Mouse (Mus musculus) liver (tissue): ENCODE data around the gene Pde11a.

ENCODE experiments used
- DNase-seq: peaks from one replicate; pipeline ENCODE4 v3.0.0-alpha.2; 2020; ENCODE audit warnings: mixed read lengths

Pde11a gene

GRCm38 (mm10) chr2:76338215-76339156 lies at the start of gene Pde11a:
TSS of gene Pde11a (minus strand) at chr2:76338774.
- DNase-seq = peak; percentile 50

- no peak for DNase-seq
Observed at GRCm38 (mm10) chr2:76386531-76386930, 48.0 kb upstream of the Pde11a start.

- DNase-seq = no peak
Observed at GRCm38 (mm10) chr2:76378646-76379045, 40.1 kb upstream of the Pde11a start.

GRCm38 (mm10) chr2:76374544-76375206 lies 36.1 kb upstream of the Pde11a start:
- DNase-seq = no peak

GRCm38 (mm10) chr2:76372244-76372643 lies 33.7 kb upstream of the Pde11a start:
- peak; percentile 46 for DNase-seq

- DNase-seq = no peak
Observed at GRCm38 (mm10) chr2:76370656-76370922, 32.0 kb upstream of the Pde11a start.

- DNase-seq = peak; percentile 90
Observed at GRCm38 (mm10) chr2:76369821-76370655, 31.5 kb upstream of the Pde11a start, which contains the start of gene Rbm45. TSS of gene Rbm45 (plus strand) at chr2:76369984.

GRCm38 (mm10) chr2:76368861-76369660 lies 30.5 kb upstream of the Pde11a start:
- DNase-seq = peak; percentile 11

- DNase-seq = peak; percentile 82
Observed at GRCm38 (mm10) chr2:76367188-76367922, 28.8 kb upstream of the Pde11a start.

- no peak for DNase-seq
Observed at GRCm38 (mm10) chr2:76365811-76366210, 27.2 kb upstream of the Pde11a start.

- DNase-seq = peak; percentile 15
Observed at GRCm38 (mm10) chr2:76362111-76362510, 23.5 kb upstream of the Pde11a start.

GRCm38 (mm10) chr2:76360226-76360625 lies 21.7 kb upstream of the Pde11a start, which contains the start of gene Cyct:
TSS of gene Cyct (minus strand) at chr2:76360450.
- no peak for DNase-seq

GRCm38 (mm10) chr2:76347839-76348238 lies 9.3 kb upstream of the Pde11a start:
- DNase-seq = no peak

- no peak for DNase-seq
Observed at GRCm38 (mm10) chr2:76342146-76342545, 3.6 kb upstream of the Pde11a start.

GRCm38 (mm10) chr2:76334596-76334995 lies 4.0 kb downstream of the Pde11a start:
- DNase-seq = no peak

GRCm38 (mm10) chr2:76332161-76332805 lies 6.3 kb downstream of the Pde11a start:
- no peak for DNase-seq

- no peak for DNase-seq
Observed at GRCm38 (mm10) chr2:76330081-76330480, 8.5 kb downstream of the Pde11a start.

- no peak for DNase-seq
Observed at GRCm38 (mm10) chr2:76326161-76326560, 12.4 kb downstream of the Pde11a start.

- no peak for DNase-seq
Observed at GRCm38 (mm10) chr2:76324463-76324862, 14.1 kb downstream of the Pde11a start.

- DNase-seq = no peak
Observed at GRCm38 (mm10) chr2:76323185-76323875, 15.2 kb downstream of the Pde11a start.
